Mouse (Mus musculus): ENCODE results near the gene Exosc7. TPM values are rescaled to one million over a fixed set of nuclear protein-coding genes. Genes with fewer than 3 reads are reported as not detected.

The Exosc7 gene
- total RNA-seq, 2 experiments from 2014 or later: 38.2 to 40.2 TPM

DNA sequence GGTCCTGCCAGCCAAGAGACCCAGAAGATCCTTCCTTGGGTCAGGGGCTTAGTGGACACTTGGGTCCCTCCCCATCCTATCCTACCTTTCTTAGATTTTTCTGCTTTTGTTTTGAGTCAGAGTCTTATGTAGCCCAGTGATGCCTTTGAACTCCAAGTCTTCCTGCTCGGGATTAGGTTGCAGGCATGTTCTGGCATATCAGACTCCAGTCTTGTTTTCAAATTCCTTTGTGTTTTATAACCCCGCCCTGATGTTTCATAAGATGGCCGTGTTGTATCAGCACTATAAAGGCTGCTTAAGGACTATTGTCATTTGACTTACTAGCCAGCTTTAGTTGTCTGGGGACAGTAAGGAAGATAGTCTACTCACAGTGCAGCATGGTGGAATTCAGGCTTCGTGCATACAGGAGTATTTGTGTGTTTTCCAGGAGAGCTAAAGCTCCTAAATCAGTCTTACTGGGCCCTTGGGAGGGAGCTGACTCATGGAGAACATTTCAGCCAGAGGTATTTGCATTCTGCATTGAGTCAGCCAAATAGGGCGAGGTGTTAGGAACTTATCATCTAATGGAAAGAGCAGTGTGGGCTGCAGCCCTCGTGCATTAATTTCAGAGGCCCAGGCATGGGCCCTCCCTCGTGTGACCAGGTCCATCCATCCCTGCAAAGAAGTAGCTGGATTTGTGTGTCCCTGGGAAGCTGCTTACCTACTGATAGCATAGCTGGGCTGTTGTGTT, 24.1 kb downstream of the Exosc7 start:
- ATAC-seq (ENCODE audit: poor library complexity, severe bottlenecking): no peak

DNA sequence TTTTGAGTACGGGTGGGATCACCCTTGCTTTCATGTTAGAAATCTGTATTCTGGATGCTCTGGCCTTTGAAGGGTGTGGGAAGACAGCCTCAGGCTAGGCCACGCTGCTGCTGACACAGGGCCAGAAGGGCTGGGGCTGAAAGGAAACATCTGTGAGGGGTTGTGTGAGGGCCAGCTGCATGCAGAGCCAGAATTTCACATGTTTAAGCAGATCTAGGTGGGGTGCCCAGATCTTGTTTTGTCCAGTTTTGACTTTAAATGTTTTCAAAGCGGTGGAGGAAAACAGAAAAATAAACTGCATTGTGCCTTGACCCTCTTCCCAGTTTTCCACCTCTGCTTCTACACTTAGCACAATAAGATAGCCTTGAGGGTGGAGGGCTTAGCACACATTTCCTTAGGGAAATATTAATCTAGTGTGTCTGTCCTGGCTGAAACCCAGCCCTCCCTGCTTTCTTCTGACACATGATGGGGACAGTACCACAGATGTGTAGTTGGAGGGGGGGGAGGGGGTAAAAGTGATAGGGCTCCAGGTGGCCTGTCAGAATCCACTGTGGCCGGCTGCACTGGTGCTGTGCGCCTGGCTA, 26.0 kb downstream of the Exosc7 start:
- ATAC-seq (ENCODE audit: poor library complexity, severe bottlenecking): no peak

GRCm38 (mm10) chr9:123139887-123140614, 27.0 kb downstream of the Exosc7 start:
- no peak for ATAC-seq (ENCODE audit: poor library complexity, severe bottlenecking)

DNA sequence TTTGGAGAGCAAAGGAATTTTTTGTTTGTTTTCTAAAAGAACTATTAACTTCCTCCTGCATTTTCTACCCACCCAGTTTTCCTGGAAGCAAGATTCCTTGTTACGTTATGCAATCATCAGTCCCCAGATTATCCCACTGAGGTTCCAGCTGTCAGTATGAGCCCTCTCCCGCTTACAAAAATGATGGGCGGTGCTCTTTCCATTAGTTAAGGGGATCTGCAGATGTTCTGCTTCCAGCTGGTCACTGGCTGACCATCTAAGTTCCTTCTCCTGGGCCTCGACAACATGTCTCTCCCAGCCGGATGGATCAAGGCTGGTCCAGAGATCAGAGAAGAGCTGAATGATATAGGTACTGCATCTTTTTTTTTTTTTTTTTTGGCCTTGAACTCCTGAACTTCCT, 35.4 kb downstream of the Exosc7 start:
- ATAC-seq (ENCODE audit: poor library complexity, severe bottlenecking): no peak

DNA sequence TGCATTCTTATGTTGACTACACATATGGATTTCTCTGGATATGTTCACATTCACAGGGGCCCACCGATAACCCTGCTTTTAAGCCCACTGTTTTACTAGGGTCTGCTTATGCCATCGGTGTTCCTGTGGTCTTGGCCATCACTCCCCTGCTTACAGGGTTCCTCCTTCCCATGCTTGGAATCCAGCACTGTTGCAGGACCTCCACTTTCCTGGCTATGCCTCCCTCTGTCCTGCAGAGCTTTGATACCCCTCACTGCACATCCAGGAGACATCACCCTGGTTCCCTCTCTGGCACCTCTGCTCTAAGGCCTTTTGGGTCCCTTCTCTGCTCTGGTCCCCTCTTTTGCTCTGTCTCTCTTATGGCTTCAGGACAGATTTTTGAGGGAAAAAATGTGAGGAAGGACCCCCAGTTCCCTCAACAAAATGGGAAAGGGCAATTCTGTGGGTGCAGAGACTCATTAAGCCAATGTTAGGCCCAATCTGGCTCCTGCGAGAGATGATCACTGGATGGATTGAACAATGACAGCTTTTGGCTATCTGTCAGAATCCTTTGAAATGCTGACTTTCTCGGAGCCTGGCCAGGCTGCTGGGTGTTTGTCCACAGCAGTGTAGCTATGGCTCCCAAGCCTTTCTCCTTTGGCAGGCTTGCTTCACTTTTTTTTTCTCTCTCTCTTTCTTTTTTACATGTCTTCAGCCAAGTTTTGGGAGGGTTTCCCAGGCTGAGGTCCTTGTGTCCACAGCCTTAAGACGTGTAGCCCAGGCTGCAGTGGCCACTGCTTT, 37.4 kb downstream of the Exosc7 start, which contains the start of gene Clec3b:
Gene Clec3b, plus strand, starts transcription at position 706 of the 780 bp plus-strand sequence.
- ATAC-seq (ENCODE audit: poor library complexity, severe bottlenecking): no peak

DNA sequence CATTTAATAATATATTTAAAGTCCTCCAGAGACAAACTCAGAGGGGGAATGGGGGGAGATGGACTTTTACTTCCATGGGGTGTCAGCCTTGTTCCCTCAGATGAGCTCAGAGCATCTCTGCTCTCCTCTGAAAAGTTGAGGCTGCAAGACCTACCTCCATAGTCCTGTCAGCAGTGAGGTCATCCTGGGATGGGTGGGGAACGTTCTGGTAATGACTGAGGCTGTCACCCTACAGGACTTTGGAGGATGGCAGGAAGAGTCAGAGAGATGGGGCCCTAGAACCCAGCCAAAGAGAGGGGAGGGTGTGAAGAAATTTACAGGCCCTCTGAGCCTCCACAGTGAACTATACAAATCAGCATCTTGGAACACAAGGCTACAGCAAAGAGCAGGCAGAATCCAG, 38.5 kb downstream of the Exosc7 start:
- no peak for ATAC-seq (ENCODE audit: poor library complexity, severe bottlenecking)

DNA sequence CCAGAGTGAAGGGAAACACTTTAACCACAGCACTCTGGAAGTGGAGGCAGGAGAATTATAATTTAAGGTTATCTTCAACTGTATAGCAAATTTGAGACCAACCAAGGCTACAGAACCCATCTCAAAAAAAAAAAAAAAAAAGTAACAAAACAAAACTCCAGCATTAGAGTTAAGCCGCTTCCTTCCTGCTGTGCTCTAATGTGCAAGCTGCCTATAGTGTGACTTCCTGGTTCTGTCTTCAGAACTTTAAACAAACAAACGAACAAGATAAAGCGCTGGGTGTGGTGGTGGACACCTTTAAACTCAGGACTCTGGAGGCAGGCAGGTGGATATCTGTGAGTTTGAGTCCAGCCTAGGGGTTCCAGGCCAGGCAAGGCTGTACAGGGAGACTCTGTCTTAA, 39.0 kb downstream of the Exosc7 start:
- ATAC-seq (ENCODE audit: poor library complexity, severe bottlenecking): peak; percentile 62

- ATAC-seq (ENCODE audit: poor library complexity, severe bottlenecking): no peak
These were observed 40.1 kb downstream of the Exosc7 start for GRCm38 (mm10) chr9:123153121-123153520.

DNA sequence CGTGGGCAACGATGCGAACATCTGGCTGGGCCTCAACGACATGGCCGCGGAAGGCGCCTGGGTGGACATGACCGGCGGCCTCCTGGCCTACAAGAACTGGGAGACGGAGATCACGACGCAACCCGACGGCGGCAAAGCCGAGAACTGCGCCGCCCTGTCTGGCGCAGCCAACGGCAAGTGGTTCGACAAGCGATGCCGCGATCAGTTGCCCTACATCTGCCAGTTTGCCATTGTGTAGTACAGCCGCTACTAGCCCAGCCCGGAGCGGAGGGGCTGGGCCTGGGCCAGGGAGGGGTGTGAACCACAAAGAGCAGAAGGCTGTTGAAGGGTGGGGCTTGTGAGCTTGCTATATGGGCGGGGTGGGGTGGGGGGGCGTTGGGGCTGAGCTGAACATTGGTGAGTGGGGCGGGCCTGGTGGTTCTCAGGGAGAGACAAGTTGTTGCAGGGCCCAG, 43.9 kb downstream of the Exosc7 start:
- no peak for ATAC-seq (ENCODE audit: poor library complexity, severe bottlenecking)

DNA sequence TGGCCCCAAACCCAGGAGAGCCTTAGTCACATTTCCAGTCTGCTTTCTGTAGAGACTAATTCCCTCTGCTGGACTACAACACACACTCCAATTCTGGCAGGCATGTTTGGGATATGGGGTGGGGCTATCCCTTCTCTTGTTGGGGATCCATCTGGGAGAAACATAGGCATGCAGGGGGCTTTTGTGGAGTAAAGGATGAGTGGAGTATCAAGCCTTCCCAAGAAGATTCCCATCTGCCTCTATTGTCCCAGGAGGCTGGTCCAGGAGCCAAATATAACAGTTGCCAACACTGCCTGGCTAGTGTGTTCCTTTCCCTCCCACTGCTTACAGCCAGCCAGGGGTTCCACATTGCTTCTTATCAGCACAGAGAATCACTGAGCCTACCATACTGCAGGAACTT, 44.7 kb downstream of the Exosc7 start:
- no peak for ATAC-seq (ENCODE audit: poor library complexity, severe bottlenecking)

- ATAC-seq (ENCODE audit: poor library complexity, severe bottlenecking): peak; percentile 53
These were observed 45.3 kb downstream of the Exosc7 start for GRCm38 (mm10) chr9:123158125-123158836.

DNA sequence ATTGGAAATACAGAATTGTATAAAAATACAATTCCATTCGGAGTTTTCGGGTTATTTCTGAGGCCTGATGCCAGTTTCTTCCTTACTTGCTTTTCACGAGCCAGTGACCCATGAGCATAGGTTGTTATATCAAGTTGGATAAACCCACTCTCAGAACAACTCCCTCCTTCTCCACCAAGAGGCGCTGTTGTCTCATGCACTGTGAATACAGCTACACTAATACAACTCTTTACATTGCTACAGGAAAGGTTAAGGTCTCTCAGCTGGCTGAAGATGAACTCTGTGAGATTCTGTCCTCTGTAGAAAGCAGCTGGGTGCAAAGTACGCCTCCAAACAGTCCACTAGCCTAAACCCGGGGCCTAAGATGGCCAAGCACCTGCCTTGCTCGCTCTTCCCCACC, 46.3 kb downstream of the Exosc7 start:
- ATAC-seq (ENCODE audit: poor library complexity, severe bottlenecking): peak; percentile 73

GRCm38 (mm10) chr9:123161792-123162191, 48.8 kb downstream of the Exosc7 start:
- ATAC-seq (ENCODE audit: poor library complexity, severe bottlenecking): no peak

GRCm38 (mm10) chr9:123162985-123163694, 50.1 kb downstream of the Exosc7 start:
- no peak for ATAC-seq (ENCODE audit: poor library complexity, severe bottlenecking)

DNA sequence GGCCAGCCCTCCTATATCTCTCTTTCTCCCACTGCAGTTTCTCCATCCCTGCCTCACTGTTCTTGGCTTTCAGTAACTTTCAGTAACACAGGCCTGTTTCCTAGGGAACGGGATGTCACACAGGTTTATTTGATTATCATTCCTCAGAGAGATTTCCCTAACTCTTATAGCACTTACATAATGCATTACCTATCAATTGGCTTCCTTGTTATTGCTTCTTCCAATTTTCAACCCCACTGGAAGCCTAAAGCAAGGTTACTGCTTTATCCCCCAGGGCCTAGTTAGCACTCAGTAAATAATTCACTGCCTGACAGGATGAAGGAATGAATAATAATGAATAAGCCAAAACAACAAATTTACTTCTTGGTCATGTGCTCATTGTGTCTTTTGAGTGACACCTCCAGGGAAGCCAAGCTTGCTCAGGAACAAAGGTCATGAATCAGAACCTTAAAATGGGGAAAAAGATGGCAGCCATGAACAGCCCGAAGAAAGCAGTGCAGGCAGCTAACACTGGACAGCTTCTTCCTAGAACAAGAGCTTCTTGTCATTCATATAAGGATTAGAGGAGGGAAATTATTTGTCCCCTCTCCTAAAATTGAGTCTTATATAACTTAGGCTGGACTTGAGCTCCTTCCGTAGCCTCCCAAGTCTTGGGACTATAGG, 52.9 kb downstream of the Exosc7 start:
- ATAC-seq (ENCODE audit: poor library complexity, severe bottlenecking): no peak

DNA sequence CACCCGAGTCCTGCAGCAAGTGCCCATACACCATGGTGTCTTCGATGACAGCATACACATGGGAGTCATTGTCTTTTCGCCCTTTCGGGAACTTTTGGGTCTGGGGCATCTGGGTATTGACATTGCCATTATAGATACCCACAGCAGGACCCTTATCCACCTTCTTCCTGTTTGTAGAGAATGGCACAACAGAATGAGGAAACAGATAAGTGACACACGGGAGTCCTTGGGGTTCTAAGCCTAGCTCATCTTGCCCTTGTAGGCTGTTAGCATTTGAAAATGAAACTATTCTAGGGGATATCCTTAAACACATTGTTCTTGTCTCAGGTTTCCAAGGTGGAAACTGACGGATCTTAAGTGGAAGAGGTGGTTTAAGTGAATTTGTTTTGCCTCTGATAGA, 60.7 kb downstream of the Exosc7 start:
- peak; percentile 34; the same call in 1 of the 2 replicates for ATAC-seq (ENCODE audit: poor library complexity, severe bottlenecking)

GRCm38 (mm10) chr9:123174356-123174755, 61.3 kb downstream of the Exosc7 start:
- no peak for ATAC-seq (ENCODE audit: poor library complexity, severe bottlenecking)

DNA sequence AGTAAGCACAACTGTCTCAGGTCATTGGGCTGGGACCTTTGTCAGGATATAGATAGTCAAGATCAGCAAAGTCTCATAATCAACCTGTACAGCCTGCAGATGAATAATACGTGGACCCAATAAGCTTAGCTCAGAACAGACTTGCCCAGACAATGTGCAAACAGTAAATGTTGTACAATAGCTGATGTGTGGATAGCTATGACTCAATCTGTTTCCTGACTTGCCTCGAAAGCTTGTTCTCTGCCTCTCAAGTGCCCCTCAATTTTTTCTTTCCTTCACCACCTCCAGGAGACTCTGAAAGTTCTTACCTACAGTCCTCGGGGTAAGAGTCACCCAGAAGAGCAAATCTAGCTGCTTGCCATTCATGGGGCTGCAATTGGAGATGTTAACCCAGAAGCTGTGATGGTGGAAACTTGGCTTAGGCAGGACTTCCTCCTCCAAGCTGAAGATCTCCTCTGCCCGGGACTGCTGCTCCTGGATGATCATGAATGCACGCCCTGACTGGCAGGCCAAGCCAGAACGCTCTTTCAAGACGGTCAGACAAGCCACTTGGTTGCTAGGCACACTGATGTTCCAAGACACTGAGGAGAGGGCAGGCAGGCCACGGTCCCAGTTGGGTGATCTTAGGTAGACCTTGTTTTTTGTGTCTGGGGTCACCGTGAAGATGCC, 64.5 kb downstream of the Exosc7 start:
- peak; percentile 66 for ATAC-seq (ENCODE audit: poor library complexity, severe bottlenecking)

DNA sequence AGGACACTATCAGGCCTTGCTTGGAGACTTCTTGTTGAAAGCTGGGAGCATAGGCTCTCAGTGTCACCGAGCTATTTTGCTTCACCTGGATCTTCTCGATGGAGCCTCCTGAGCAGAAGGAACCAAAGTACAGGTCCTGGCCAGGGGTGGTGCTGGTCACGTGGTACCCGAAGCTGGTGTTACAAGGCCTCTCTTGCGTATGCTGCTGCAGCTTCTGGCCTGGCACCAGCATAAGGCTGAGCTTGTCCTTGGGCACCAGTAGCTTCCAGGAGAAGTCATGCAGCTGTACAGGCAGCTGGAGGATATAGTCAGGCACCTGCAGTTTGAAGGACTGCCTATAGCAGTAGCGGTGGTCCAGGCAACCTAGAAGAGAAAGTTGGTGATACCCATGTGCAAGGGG, 67.0 kb downstream of the Exosc7 start:
- ATAC-seq (ENCODE audit: poor library complexity, severe bottlenecking): no peak
